Mouse (Mus musculus): ENCODE data around the gene Fem1b. TPM values are rescaled to one million over a fixed set of nuclear protein-coding genes. Genes with fewer than 3 reads are reported as not detected.
"Not testable (repeated sequence)": the region's sequence is repeated elsewhere in the genome, so short reads cannot be mapped to it uniquely, and the experiment has no call there.

The Fem1b gene
- 12.1 and 13.9 TPM in 2 replicates for polyA plus RNA-seq (2012; rRNA removed)

DNA sequence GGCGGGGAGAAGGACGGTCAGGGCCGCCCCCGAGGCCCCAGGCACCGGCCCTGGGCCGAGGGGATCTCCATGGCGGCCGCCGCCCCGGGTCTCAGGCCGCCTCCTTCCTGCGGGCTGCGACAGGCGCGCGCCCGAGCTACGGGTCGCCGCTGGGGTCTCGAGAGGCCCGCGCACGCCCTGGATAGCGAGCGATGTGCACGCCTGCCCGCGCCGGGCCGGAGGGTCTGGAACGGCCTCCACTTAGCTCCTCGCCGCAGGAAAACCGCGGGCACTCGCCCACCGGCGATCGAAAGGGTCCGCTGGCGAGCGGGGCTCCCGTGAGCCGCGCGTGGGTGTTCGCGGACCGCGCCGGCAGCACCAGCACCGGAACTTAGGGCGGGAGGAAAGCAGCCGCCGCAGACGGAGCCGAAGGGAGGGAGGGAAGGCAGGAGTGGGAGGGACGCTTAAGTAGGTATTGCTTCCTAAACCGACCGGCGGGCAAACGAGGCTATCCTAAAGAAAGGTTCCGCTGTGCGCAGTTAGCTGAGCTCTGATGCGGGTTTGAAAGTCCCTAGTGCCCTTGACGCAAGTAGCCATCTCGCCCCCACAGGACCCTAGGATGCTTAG, at the start of gene Fem1b:
Gene Fem1b (minus strand): TSS at position 419 of the 606 bp plus-strand sequence.
- TF ChIP-seq POLR2A (IDR thresholded peaks at IDR 0.05; ENCODE audit: borderline replicate concordance, extremely low read depth, low read depth, low read length) (peak; percentile 91; the same call in 1 of the 2 replicates), CTCF (IDR thresholded peaks at IDR 0.05; ENCODE audit: insufficient read depth, low read length) (no peak)
- Histone ChIP-seq H3K4me3 (replicated peaks; ENCODE audit: extremely low read depth, low read depth, low read length) (peak within 1 kb of the TSS; percentile 90), H3K4me1 (ENCODE audit: control insufficient read depth, insufficient read depth, low read length) (peaks cover 9% of the 10 kb centered on the region; the same call in 1 of the 2 replicates)
- under 1% methylated on average over 68 of the region's 68 CpGs for WGBS
- DNase-seq, result peak; percentile 91

GRCm38 (mm10) chr9:62860866-62861265, 49.1 kb upstream of the Fem1b start:
- no peak for TF ChIP-seq POLR2A (IDR thresholded peaks at IDR 0.05; ENCODE audit: borderline replicate concordance, extremely low read depth, low read depth, low read length)
- TF ChIP-seq CTCF (IDR thresholded peaks at IDR 0.05; ENCODE audit: insufficient read depth, low read length), result no peak
- H3K4me3 ChIP-seq (replicated peaks; ENCODE audit: extremely low read depth, low read depth, low read length), result no peak overlapping the region
- DNase-seq, result no peak
- peaks cover 9% of the 10 kb centered on the region for H3K4me1 ChIP-seq (ENCODE audit: control insufficient read depth, insufficient read depth, low read length)
- 80% methylated on average over 4 of the region's 4 CpGs for WGBS

DNA sequence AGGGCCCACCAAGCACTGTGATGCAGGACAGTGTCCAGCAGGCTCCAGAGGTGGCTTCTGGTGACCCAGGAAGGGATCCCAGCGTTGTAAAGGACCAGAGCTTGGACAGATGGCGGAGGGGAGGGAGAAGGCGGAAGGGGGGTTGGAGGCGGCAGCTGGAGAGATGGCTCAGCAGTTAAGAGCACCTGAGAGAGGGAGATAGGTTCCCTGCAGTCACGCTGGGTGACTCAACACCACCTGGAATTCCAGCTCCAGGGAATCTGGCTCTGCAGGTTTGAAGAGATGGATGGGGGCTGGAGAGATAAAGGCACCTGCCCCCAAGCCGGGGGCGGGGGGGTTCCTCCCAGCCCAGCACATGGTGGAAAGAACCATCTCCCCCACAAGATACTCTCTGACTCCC, 48.4 kb upstream of the Fem1b start:
- not testable (repeated sequence) for H3K4me1 ChIP-seq (ENCODE audit: control insufficient read depth, insufficient read depth, low read length); H3K4me3 ChIP-seq (replicated peaks; ENCODE audit: extremely low read depth, low read depth, low read length); DNase-seq
- WGBS, result 55% methylated on average over 7 of the region's 7 CpGs

DNA sequence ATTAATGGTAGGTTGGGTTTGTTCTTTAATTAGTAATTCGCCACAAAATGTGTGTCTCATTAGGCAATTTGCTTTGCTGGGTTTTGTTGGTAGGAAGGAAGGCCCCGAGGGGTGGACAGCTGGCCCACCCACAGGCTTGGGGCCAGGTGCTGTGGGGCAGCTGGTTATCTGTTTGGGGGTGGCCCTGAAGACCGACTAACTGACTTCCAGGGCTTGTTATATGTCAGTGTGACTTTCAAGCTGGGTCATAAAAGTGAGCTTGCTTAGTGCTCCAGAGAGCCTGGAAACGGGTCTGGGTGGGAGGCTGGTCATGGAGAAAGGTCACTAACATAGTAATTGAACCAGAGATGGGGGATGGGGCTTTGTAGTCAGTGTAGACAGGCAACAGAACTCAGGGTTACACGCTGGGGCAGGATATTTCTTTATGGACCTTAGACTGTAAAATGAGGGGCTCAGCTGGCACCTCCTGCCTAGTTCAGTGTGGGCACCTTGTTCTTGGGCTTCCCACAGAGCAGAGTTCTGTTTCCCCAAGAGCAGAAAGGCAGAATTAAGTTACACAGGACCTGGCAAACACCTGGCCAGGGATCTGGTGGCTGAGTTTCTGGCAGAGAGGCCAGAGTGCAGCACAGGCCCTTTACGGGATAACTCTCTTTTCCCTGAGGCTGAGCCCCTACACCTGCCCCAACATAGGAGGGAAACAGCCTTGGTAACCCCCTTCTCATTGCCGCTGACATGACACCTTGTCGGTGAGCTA, 46.7 kb upstream of the Fem1b start:
- Histone ChIP-seq H3K4me1 (ENCODE audit: control insufficient read depth, insufficient read depth, low read length) (peaks cover 9% of the 10 kb centered on the region), H3K4me3 (replicated peaks; ENCODE audit: extremely low read depth, low read depth, low read length) (no peak overlapping the region)
- TF ChIP-seq POLR2A (IDR thresholded peaks at IDR 0.05; ENCODE audit: borderline replicate concordance, extremely low read depth, low read depth, low read length), result no peak
- no peak for TF ChIP-seq CTCF (IDR thresholded peaks at IDR 0.05; ENCODE audit: insufficient read depth, low read length)
- WGBS, result 67% methylated on average over 8 of the region's 8 CpGs
- DNase-seq, result no peak

DNA sequence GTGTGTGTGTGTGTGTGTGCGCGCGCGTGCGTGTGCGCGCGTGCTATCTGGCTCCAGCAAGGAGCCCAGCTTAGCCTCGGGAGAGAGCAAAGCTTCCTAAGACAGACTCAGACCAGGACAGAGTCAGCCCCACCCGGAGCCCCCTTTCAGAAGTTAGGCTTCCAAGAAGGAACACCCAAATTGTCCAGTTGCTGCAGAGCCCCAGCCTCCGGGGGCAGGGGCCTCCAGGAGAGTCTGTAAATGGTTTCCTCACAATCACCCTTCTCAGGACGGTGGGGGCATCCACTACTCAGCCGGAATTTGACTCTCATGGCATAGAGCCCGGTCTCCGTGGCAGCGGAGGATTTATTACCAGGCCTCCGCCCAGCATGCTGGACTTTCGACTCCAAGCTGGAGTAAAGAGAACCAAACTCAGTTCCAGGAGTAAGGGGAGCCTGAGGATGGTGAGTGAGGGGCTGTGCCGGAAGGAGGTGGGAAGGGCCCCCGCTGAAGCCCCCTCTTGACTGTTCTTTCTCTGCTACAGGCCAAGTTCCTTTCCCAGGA, 46.1 kb upstream of the Fem1b start, which contains the start of gene Calml4:
Gene Calml4 (plus strand): TSS at position 362 of the 543 bp plus-strand sequence.
- DNase-seq, result peak; percentile 62
- H3K4me3 ChIP-seq (replicated peaks; ENCODE audit: extremely low read depth, low read depth, low read length), result peak within 1 kb of the TSS; percentile 59
- TF ChIP-seq CTCF (IDR thresholded peaks at IDR 0.05; ENCODE audit: insufficient read depth, low read length) (no peak), POLR2A (IDR thresholded peaks at IDR 0.05; ENCODE audit: borderline replicate concordance, extremely low read depth, low read depth, low read length) (0 out of 2 replicates have a peak, but pooled peaks have one; percentile 11)
- H3K4me1 ChIP-seq (ENCODE audit: control insufficient read depth, insufficient read depth, low read length), result peaks cover 9% of the 10 kb centered on the region
- WGBS, result 26% methylated on average over 20 of the region's 20 CpGs

DNA sequence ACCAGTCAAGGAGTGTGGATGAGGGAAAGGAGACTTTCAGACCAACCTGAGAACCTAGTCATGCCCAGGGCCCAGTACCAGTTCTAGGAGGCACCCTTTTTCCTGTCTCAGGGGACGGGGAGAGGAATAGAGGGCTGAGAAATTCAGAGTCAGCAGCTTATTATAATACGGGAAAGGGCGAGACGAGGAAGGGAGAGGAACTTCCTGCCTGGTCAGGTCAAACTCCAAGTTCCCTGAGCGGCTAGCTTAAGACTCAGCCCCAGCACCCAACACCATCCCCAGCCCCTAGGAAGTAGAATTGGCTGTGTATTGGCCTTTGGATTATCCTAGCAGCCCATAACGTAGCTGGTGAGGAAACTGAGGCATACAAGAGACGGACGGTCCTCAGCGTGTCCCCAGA, 45.5 kb upstream of the Fem1b start:
- Histone ChIP-seq H3K4me1 (ENCODE audit: control insufficient read depth, insufficient read depth, low read length) (peaks cover 9% of the 10 kb centered on the region), H3K4me3 (replicated peaks; ENCODE audit: extremely low read depth, low read depth, low read length) (peak overlapping the region; percentile 59)
- peak; percentile 23; the same call in 1 of the 2 replicates for TF ChIP-seq POLR2A (IDR thresholded peaks at IDR 0.05; ENCODE audit: borderline replicate concordance, extremely low read depth, low read depth, low read length)
- no peak for TF ChIP-seq CTCF (IDR thresholded peaks at IDR 0.05; ENCODE audit: insufficient read depth, low read length)
- no peak for DNase-seq
- WGBS, result 32% methylated on average over 9 of the region's 9 CpGs

DNA sequence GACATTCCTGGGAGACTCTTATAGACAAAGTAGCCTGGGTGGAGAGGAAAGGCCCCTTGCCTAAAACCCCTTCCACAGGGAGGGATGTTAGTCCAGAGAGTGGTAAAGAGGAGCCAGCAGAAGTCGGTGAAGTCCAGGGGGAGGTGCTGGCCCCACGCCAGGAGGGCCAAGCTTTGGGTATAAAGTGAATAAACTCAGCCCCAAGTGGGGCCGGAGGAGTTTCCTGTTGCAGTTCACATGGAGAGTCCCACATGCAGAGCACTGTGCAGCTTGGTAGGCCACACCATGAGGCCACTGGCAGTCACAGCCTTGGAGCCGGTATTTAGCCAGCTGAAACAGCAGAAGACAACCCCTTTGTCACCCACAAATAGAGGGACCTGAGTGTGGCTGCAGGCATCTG, 42.7 kb upstream of the Fem1b start:
- peaks cover 9% of the 10 kb centered on the region for H3K4me1 ChIP-seq (ENCODE audit: control insufficient read depth, insufficient read depth, low read length)
- DNase-seq, result no peak
- 38% methylated on average over 4 of the region's 4 CpGs for WGBS
- TF ChIP-seq POLR2A (IDR thresholded peaks at IDR 0.05; ENCODE audit: borderline replicate concordance, extremely low read depth, low read depth, low read length), result no peak
- no peak for TF ChIP-seq CTCF (IDR thresholded peaks at IDR 0.05; ENCODE audit: insufficient read depth, low read length)
- no peak overlapping the region for H3K4me3 ChIP-seq (replicated peaks; ENCODE audit: extremely low read depth, low read depth, low read length)

DNA sequence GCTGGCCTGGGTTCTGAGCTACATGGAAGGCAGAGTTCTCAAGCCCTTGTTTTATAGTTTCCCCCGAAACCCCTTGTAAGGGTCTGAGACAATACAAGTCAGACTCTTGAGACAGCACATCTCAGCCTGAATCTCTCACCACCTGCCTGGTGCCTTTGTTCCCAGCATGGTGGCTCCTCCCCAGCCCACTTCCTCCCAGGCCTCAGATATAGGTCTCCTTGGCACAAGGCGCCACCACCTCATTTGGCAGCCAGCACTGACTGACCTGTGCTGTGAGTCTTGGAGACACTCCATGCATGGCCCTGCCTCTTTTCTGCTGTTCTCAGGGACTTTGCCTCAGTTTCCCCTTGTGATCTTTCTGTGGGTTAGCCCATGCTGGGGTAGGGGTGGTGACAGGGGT, 39.8 kb upstream of the Fem1b start:
- H3K4me3 ChIP-seq (replicated peaks; ENCODE audit: extremely low read depth, low read depth, low read length), result no peak overlapping the region
- WGBS, result 79% methylated on average over 2 of the region's 2 CpGs
- 0 out of 2 replicates have a peak, but pooled peaks cover 4% of the 10 kb centered on the region for H3K4me1 ChIP-seq (ENCODE audit: control insufficient read depth, insufficient read depth, low read length)
- no peak for DNase-seq
- TF ChIP-seq POLR2A (IDR thresholded peaks at IDR 0.05; ENCODE audit: borderline replicate concordance, extremely low read depth, low read depth, low read length), result no peak
- no peak for TF ChIP-seq CTCF (IDR thresholded peaks at IDR 0.05; ENCODE audit: insufficient read depth, low read length)

GRCm38 (mm10) chr9:62848641-62849040, 36.9 kb upstream of the Fem1b start:
- Histone ChIP-seq H3K4me1 (ENCODE audit: control insufficient read depth, insufficient read depth, low read length) (0 out of 2 replicates have a peak, but pooled peaks cover 4% of the 10 kb centered on the region), H3K4me3 (replicated peaks; ENCODE audit: extremely low read depth, low read depth, low read length) (no peak overlapping the region)
- DNase-seq, result no peak
- WGBS, result 91% methylated on average over 3 of the region's 3 CpGs
- TF ChIP-seq CTCF (IDR thresholded peaks at IDR 0.05; ENCODE audit: insufficient read depth, low read length), result no peak
